Mouse (Mus musculus) neural tube, embryonic 12.5 days (tissue): ENCODE results near the gene Wfdc1. TPM values are rescaled to one million over a fixed set of nuclear protein-coding genes. Genes with fewer than 3 reads are reported as not detected.
A peak's percentile ranks its signal among the peaks of the same experiment; 100 is the strongest.

Experiments
- ATAC-seq: fragments of 200-750 bp; cut with Nextera tagmentation; 2 replicates; pipeline ENCODE4 v1.8.0; 2017; ENCODE audit warnings: low read depth, mild to moderate bottlenecking, moderate TSS enrichment, moderate library complexity; ENCODE audit not compliant: low FRiP score
- H3K27ac ChIP-seq: fragments of 300-500 bp; sonication (generic); 2 replicates; pipeline ENCODE4 v1.5.1; 2016
- H3K27me3 ChIP-seq: fragments of 300-500 bp; sonication (generic); replicated peaks from 2 replicates; pipeline ENCODE4 v1.6.1; 2016; ENCODE audit warnings: mild to moderate bottlenecking
- H3K36me3 ChIP-seq: fragments of 300-500 bp; sonication (generic); 2 replicates; pipeline ENCODE4 v1.6.1; 2016; ENCODE audit warnings: mild to moderate bottlenecking
- H3K4me1 ChIP-seq: fragments of 300-500 bp; sonication (generic); 2 replicates; pipeline ENCODE4 v1.6.1; 2016
- H3K4me2 ChIP-seq: fragments of 300-500 bp; sonication (generic); replicated peaks from 2 replicates; pipeline ENCODE4 v1.6.1; 2016; ENCODE audit warnings: mild to moderate bottlenecking
- H3K4me3 ChIP-seq: fragments of 300-500 bp; sonication (generic); 2 replicates; pipeline ENCODE4 v1.5.1; 2016
- H3K9ac ChIP-seq: fragments of 300-500 bp; sonication (generic); 2 replicates; pipeline ENCODE4 v1.6.1; 2016; ENCODE audit warnings: mild to moderate bottlenecking
- H3K9me3 ChIP-seq: fragments of 300-500 bp; sonication (generic); 2 replicates; pipeline ENCODE4 v1.6.1; 2016; ENCODE audit warnings: mild to moderate bottlenecking
- WGBS: fragments of 180-500 bp; shearing (Covaris S2); methylation state at CpG from one replicate; pipeline ENCODE4 v1.1.7; 2016; 5-methylcytosine and 5-hydroxymethylcytosine counted together
- polyA plus RNA-seq: library from polyadenylated mRNA; unstranded; fragments of >200 nt; fragmentation: Nextera tagmentation; extraction: Ambion mirVana; gene quantifications from 2 replicates; pipeline ENCODE4 v1.2.1, GENCODE M21; 2016

The Wfdc1 gene
- polyA plus RNA-seq, 1 experiment from 2014 or later, result 0.82 TPM

- 65% methylated on average over 12 of the region's 12 CpGs for WGBS
- no peak overlapping the region for H3K4me3 ChIP-seq
Observed at GRCm38 (mm10) chr8:119669284-119669683, 3.1 kb downstream of the Wfdc1 start.

DNA sequence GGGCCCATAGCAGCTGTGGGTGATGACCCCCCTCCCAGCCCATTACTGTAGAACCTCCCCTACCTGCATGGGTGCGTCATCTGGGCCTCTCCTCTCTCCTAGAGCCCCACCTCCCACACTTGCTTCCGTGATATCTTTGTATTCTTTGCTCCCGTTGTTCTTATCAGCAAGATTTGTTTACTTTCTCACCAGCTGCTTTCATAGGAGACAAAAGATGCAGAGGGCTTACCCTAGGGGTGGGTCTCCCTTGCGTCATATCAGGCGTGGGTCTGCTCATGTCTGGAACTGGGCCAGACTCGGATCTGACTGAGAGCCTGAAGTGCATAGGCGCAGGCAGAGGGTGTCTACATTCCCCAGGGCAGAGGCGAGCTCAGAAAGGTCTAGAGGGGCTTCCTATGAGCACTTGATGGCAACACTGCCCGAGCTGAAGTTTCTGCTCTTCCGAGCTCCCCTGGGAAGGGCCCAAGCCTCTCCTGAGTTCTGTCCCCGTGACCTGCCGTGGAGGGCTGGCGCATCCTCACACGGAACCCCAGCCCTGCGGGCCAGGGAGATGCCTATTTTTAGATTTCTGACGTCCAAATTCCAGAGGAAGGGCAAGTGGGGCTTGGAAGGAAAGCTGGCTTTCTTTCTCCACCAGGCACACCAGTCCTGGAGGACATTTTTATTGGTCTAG is 4.4 kb downstream of the Wfdc1 start:
- Histone ChIP-seq H3K4me2 (no peak overlapping the region), H3K4me1 (no peaks in the 10 kb centered on the region), H3K27me3 (peaks cover 9% of the 10 kb centered on the region; the same call in 1 of the 2 replicates), H3K9ac (no peak overlapping the region), H3K4me3 (no peak overlapping the region), H3K9me3 (peaks cover 3% of the 10 kb centered on the region; the same call in 1 of the 2 replicates), H3K36me3 (no peaks in the 10 kb centered on the region), H3K27ac (no peak overlapping the region)
- 76% methylated on average over 16 of the region's 16 CpGs for WGBS
- no peak for ATAC-seq

More at GRCm38 (mm10) chr8:119669284-119669683, 3.1 kb downstream of the Wfdc1 start:
- Histone ChIP-seq H3K27me3 (peaks cover 13% of the 10 kb centered on the region; the same call in 1 of the 2 replicates), H3K9ac (no peak overlapping the region), H3K27ac (no peak overlapping the region), H3K4me2 (no peak overlapping the region), H3K36me3 (no peaks in the 10 kb centered on the region), H3K4me1 (no peaks in the 10 kb centered on the region), H3K9me3 (peaks cover 3% of the 10 kb centered on the region; the same call in 1 of the 2 replicates)
- no peak for ATAC-seq

DNA sequence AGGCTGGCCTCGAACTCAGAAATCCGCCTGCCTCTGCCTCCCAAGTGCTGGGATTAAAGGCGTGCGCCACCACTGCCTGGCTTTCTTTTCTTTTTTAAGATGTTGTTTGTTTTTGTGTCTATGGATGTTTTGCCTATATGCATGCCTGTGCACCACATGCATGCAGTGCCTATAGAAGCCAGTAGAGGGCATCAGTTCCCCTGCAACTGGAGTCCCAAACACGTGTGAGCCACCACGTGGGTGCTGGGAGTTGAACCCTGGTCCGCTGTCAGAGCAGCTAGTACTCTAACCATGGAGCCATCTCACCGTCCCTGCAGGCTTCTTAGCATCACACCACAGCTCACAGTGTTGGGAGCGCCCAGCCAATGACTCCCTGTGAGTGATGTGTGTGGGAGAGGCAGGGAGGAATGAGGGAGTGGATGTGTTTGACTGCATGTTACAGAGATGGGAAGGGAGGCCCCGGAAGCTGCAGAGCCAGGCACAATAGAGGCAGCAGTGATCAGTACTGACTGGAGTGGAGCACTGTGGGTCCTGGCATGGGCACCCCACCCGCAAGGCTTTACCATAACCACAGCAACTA is 7.9 kb downstream of the Wfdc1 start:
- no peak overlapping the region for H3K4me2 ChIP-seq
- no peak overlapping the region for H3K4me3 ChIP-seq
- peaks cover 3% of the 10 kb centered on the region; the same call in 1 of the 2 replicates for H3K9me3 ChIP-seq
- no peak overlapping the region for H3K27ac ChIP-seq
- WGBS, result 80% methylated on average over 11 of the region's 11 CpGs
- H3K4me1 ChIP-seq, result no peaks in the 10 kb centered on the region
- H3K36me3 ChIP-seq, result no peaks in the 10 kb centered on the region
- ATAC-seq, result no peak
- H3K9ac ChIP-seq, result no peak overlapping the region
- H3K27me3 ChIP-seq, result no peaks in the 10 kb centered on the region

GRCm38 (mm10) chr8:119675457-119675856 is 9.3 kb downstream of the Wfdc1 start:
- no peaks in the 10 kb centered on the region for H3K27me3 ChIP-seq
- H3K9ac ChIP-seq, result no peak overlapping the region
- no peak overlapping the region for H3K4me3 ChIP-seq
- H3K4me1 ChIP-seq, result no peaks in the 10 kb centered on the region
- 82% methylated on average over 5 of the region's 5 CpGs for WGBS
- H3K9me3 ChIP-seq, result peaks cover 3% of the 10 kb centered on the region; the same call in 1 of the 2 replicates
- ATAC-seq, result no peak
- H3K27ac ChIP-seq, result no peak overlapping the region
- H3K4me2 ChIP-seq, result no peak overlapping the region
- H3K36me3 ChIP-seq, result no peaks in the 10 kb centered on the region

DNA sequence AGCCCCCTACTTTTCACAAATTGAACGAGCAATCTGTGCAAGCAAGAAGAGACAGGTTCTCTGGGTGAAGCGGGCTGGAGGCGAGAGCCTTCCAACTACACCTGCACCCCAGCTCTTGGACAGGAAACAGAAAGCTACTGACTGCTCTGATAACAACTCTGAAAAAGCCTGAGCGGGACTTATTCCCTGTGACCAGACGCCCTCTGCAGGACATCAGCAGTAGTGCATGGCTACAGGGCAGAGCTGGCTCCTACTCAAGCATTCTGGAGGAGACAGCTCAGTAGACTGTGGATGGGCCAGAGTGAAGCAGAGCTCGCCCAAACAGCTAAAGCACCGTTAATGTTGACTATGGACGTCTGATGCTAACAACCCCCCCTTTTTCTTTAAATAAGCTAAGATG is 10.2 kb downstream of the Wfdc1 start:
- Histone ChIP-seq H3K9ac (no peak overlapping the region), H3K27me3 (no peaks in the 10 kb centered on the region), H3K27ac (no peak overlapping the region), H3K9me3 (peaks cover 3% of the 10 kb centered on the region; the same call in 1 of the 2 replicates), H3K4me1 (no peaks in the 10 kb centered on the region), H3K36me3 (no peaks in the 10 kb centered on the region), H3K4me2 (no peak overlapping the region), H3K4me3 (no peak overlapping the region)
- WGBS, result 22% methylated on average over 8 of the region's 8 CpGs
- no peak for ATAC-seq

GRCm38 (mm10) chr8:119678138-119678843 is 12.1 kb downstream of the Wfdc1 start:
- Histone ChIP-seq H3K27me3 (no peaks in the 10 kb centered on the region), H3K4me3 (no peak overlapping the region), H3K27ac (no peak overlapping the region), H3K36me3 (no peaks in the 10 kb centered on the region), H3K9me3 (peaks cover 3% of the 10 kb centered on the region; the same call in 1 of the 2 replicates), H3K4me2 (peak overlapping the region; percentile 48), H3K9ac (no peak overlapping the region), H3K4me1 (no peaks in the 10 kb centered on the region)
- ATAC-seq, result peak; percentile 52; the same call in 1 of the 2 replicates
- 10% methylated on average over 18 of the region's 18 CpGs for whole genome bisulfite sequencing

DNA sequence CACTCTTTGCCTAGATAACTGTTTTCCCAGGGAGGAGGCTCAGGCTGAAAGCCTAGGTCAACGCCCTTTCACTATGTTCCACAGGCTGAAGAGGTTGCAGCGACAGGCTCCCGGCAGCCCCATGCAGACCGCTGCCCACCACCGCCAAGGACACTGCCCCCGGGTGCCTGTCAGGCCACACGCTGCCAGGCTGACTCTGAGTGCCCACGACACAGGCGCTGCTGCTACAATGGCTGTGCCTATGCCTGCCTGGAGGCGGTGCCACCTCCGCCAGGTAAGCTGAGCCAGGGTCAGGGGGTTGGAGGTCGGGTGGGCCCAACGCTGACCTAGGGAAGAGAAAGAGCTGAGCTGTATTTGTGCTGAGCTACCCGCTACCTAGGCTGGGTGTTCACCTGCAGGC is 13.0 kb downstream of the Wfdc1 start:
- no peaks in the 10 kb centered on the region for H3K4me1 ChIP-seq
- no peak overlapping the region for H3K4me3 ChIP-seq
- H3K36me3 ChIP-seq, result no peaks in the 10 kb centered on the region
- 67% methylated on average over 14 of the region's 14 CpGs for WGBS
- ATAC-seq, result no peak
- no peak overlapping the region for H3K27ac ChIP-seq
- no peak overlapping the region for H3K9ac ChIP-seq
- no peaks in the 10 kb centered on the region for H3K27me3 ChIP-seq
- peaks cover 1% of the 10 kb centered on the region; the same call in 1 of the 2 replicates for H3K9me3 ChIP-seq
- no peak overlapping the region for H3K4me2 ChIP-seq

- Histone ChIP-seq H3K27ac (no peak overlapping the region), H3K4me2 (no peak overlapping the region), H3K36me3 (no peaks in the 10 kb centered on the region), H3K4me3 (no peak overlapping the region), H3K4me1 (peaks cover 19% of the 10 kb centered on the region), H3K9ac (no peak overlapping the region), H3K9me3 (no peaks in the 10 kb centered on the region), H3K27me3 (no peaks in the 10 kb centered on the region)
- WGBS, result 81% methylated on average over 6 of the region's 6 CpGs
- ATAC-seq, result no peak
Observed at GRCm38 (mm10) chr8:119690602-119691001, 24.4 kb downstream of the Wfdc1 start.

DNA sequence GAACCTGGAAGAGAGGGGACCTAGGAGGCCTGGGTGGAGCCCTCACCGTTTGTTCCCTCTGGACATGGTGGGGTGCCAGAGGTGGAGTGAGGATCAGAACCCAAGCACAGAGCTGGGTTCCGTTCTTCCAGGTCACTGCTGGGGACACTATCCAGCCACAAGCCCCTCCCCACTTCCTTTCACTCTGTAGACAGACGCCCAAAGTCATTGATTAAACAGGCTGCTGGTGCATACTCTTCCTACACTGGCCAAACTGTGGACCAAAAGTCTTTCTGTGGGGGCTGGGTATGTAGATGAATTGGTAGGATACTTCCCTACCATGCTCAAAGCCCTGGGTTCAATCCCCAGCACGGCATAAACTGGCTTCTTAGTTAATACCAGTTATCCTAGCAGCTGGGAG is 25.8 kb downstream of the Wfdc1 start:
- no peak overlapping the region for H3K9ac ChIP-seq
- ATAC-seq, result no peak
- no peak overlapping the region for H3K4me3 ChIP-seq
- no peak overlapping the region for H3K4me2 ChIP-seq
- H3K4me1 ChIP-seq, result peaks cover 14% of the 10 kb centered on the region
- no peak overlapping the region for H3K27ac ChIP-seq
- no peaks in the 10 kb centered on the region for H3K27me3 ChIP-seq
- no peaks in the 10 kb centered on the region for H3K36me3 ChIP-seq
- 84% methylated on average over 4 of the region's 4 CpGs for WGBS
- H3K9me3 ChIP-seq, result no peaks in the 10 kb centered on the region

GRCm38 (mm10) chr8:119694696-119695095 is 28.5 kb downstream of the Wfdc1 start:
- ATAC-seq, result no peak
- Histone ChIP-seq H3K27me3 (peaks cover 19% of the 10 kb centered on the region), H3K4me3 (no peak overlapping the region), H3K4me1 (peaks cover 2% of the 10 kb centered on the region), H3K9me3 (no peaks in the 10 kb centered on the region), H3K36me3 (no peaks in the 10 kb centered on the region), H3K4me2 (no peak overlapping the region), H3K27ac (no peak overlapping the region), H3K9ac (no peak overlapping the region)
- WGBS, result 82% methylated on average over 7 of the region's 7 CpGs

DNA sequence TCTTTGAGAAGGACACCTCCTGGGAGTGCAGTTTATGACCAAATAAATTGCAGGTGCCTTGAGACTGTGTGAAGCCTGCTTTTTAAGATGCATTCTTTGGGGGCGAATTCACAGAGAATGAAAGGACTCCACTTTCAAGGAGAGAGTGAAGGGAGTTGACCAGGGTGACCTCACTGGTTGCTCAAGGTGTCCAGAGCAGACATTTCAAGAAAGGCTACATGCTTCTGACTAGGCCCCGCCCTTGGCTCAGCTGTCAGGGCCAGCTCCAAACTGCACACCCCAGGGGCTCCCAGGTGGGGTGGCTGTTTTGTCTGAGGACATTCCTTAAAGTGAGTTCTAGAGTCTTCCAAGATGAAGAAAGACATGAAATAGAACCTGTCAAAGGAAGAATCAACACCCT is 31.0 kb downstream of the Wfdc1 start:
- Histone ChIP-seq H3K27ac (no peak overlapping the region), H3K4me3 (no peak overlapping the region), H3K27me3 (peaks cover 40% of the 10 kb centered on the region), H3K9ac (no peak overlapping the region), H3K4me2 (no peak overlapping the region), H3K9me3 (no peaks in the 10 kb centered on the region), H3K36me3 (no peaks in the 10 kb centered on the region), H3K4me1 (peaks cover 3% of the 10 kb centered on the region; the same call in 1 of the 2 replicates)
- 85% methylated on average over 2 of the region's 2 CpGs for WGBS
- no peak for ATAC-seq

- H3K4me1 ChIP-seq, result peaks cover 3% of the 10 kb centered on the region; the same call in 1 of the 2 replicates
- H3K4me2 ChIP-seq, result no peak overlapping the region
- H3K36me3 ChIP-seq, result no peaks in the 10 kb centered on the region
- peaks cover 42% of the 10 kb centered on the region for H3K27me3 ChIP-seq
- H3K9me3 ChIP-seq, result no peaks in the 10 kb centered on the region
- WGBS, result 1% methylated on average over 12 of the region's 12 CpGs
- no peak overlapping the region for H3K27ac ChIP-seq
- H3K9ac ChIP-seq, result no peak overlapping the region
- no peak overlapping the region for H3K4me3 ChIP-seq
- ATAC-seq, result no peak
Observed at GRCm38 (mm10) chr8:119698960-119699359, 32.8 kb downstream of the Wfdc1 start.
